Mouse (Mus musculus): ENCODE data around the gene Olfr855. TPM values are rescaled to one million over a fixed set of nuclear protein-coding genes. Genes with fewer than 3 reads are reported as not detected.

Olfr855 gene
- polyA plus RNA-seq (2015; fragmentation: Nextera tagmentation; extraction: Ambion mirVana) = not detected in 2 replicates

DNA sequence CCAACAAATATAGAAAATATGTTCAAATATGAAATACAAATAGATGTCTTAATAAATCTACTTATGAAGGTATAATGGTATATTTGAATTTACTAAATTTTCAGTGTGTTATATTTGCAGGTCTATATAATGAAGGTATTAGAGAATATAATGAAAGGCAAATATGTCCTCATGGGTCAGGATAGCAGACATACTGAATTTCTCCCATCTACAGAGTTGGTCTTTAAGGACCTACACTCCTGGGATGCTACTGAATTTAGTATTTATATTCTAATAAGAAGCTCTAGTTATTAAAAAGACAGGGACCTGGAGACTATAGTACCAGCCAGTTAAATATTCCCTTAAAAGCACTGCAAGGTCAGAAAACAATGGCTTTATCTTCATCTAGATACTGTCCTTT, at the start of gene Olfr855:
TSS of gene Olfr855 (plus strand) at position 301 of the 400 bp plus-strand sequence.

GRCm38 (mm10) chr9:19540976-19541375, 41.4 kb upstream of the Olfr855 start, which contains the start of gene Olfr853:
Gene Olfr853, minus strand, starts transcription at chr9:19541076.

GRCm38 (mm10) chr9:19567282-19567681, 15.1 kb upstream of the Olfr855 start, which contains the start of gene Olfr854:
Gene Olfr854, minus strand, starts transcription at chr9:19567382.

DNA sequence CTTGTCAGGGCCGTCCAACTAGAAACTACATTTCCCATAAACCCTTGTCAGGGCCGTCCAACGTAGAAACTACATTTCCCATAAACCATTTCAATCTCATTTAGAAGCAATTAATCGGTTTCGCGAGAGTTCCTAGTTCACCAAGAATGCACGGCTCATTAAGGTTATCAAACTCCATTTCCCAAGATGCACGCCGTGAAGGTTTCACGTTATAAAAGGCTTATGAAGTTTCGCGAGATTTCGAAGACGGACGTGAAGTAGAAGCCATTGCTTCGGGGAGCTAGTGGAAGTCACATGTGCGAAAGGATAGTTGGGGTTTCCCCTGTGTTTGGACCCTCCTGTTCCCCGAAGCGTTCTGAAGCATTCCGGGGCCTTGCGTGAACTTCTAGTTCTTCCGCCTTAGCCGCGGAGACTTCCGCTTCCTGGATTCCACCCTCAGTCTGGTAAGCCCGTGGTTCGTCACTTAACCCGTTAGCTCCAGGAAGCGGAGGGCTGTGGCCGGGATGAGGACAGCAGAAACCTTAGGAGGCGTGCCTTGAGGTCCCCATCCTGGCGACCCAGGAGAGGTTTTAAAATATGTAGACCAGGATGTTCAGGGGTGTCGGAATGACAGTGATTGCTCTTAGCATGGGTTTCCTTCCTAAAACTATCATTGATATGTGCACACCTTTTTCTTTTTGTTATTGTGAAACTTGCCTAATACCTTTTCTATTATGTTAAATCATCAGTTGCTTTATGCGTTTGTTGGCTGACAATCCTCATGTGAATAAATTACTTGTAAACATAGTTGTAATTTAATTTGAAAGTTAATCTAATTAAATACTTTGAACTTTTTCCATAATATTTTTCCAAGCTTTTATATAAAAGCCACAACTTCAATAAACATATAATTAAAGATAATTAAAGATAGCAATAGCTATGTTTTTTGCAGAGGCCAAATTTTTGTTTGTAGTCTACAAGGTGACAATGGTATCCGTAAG, 39.7 kb downstream of the Olfr855 start, which contains the start of gene Zfp317:
TSS of gene Zfp317 (plus strand) at position 260 of the 980 bp plus-strand sequence.

Other genes starting within 250 kb of the Olfr855 start
- not detected in 2 replicates for gene Olfr845, start 246.2 kb upstream of the Olfr855 start, polyA plus RNA-seq (2015; fragmentation: Nextera tagmentation; extraction: Ambion mirVana)
- not detected in 2 replicates for gene Olfr846, start 218.6 kb upstream of the Olfr855 start, polyA plus RNA-seq (2015; fragmentation: Nextera tagmentation; extraction: Ambion mirVana)
- gene Olfr847, start 203.9 kb upstream of the Olfr855 start, polyA plus RNA-seq (2015; fragmentation: Nextera tagmentation; extraction: Ambion mirVana) = not detected in 2 replicates
- not detected in 2 replicates for gene Olfr849, start 142.4 kb upstream of the Olfr855 start, polyA plus RNA-seq (2015; fragmentation: Nextera tagmentation; extraction: Ambion mirVana)
- gene Olfr850, start 104.4 kb upstream of the Olfr855 start, polyA plus RNA-seq (2015; fragmentation: Nextera tagmentation; extraction: Ambion mirVana) = not detected in 2 replicates
- gene Olfr851, start 89.3 kb upstream of the Olfr855 start, polyA plus RNA-seq (2015; fragmentation: Nextera tagmentation; extraction: Ambion mirVana) = not detected in 2 replicates
- gene Olfr853, start 41.5 kb upstream of the Olfr855 start, polyA plus RNA-seq (2015; fragmentation: Nextera tagmentation; extraction: Ambion mirVana) = not detected in 2 replicates
- not detected in 2 replicates for gene Olfr854, start 15.2 kb upstream of the Olfr855 start, polyA plus RNA-seq (2015; fragmentation: Nextera tagmentation; extraction: Ambion mirVana)
- 8.4 and 9.3 TPM in 2 replicates for gene Zfp317, start 39.5 kb downstream of the Olfr855 start, polyA plus RNA-seq (2015; fragmentation: Nextera tagmentation; extraction: Ambion mirVana)
- gene Olfr857, start 126.8 kb downstream of the Olfr855 start, polyA plus RNA-seq (2015; fragmentation: Nextera tagmentation; extraction: Ambion mirVana) = not detected in 2 replicates
- not detected in 2 replicates for gene Olfr58, start 197.7 kb downstream of the Olfr855 start, polyA plus RNA-seq (2015; fragmentation: Nextera tagmentation; extraction: Ambion mirVana)
- not detected in 2 replicates for gene Olfr859, start 222.3 kb downstream of the Olfr855 start, polyA plus RNA-seq (2015; fragmentation: Nextera tagmentation; extraction: Ambion mirVana)

Data from skeletal muscle tissue, postnatal 0 days (tissue).